Mouse (Mus musculus): ENCODE measurements around the gene Gm5941. TPM values are rescaled to one million over a fixed set of nuclear protein-coding genes. Genes with fewer than 3 reads are reported as not detected.
"Not testable (repeated sequence)": the region's sequence is repeated elsewhere in the genome, so short reads cannot be mapped to it uniquely, and the experiment has no call there.

Gene Gm5941
- polyA plus RNA-seq (2014; fragmentation: Nextera tagmentation; extraction: Ambion mirVana): not detected in 2 replicates

GRCm38 (mm10) chrX:92489649-92490048 is at the start of gene Gm5941:
Gene Gm5941 (plus strand): TSS chrX:92489949.
- 86% methylated on average over 4 of the region's 4 CpGs for WGBS
- H3K9me3 ChIP-seq (ENCODE audit: control insufficient read depth, low read length); ATAC-seq (ENCODE audit: low read depth): not testable (repeated sequence)

GRCm38 (mm10) chrX:92460496-92460895 is 29.3 kb upstream of the Gm5941 start:
- Histone ChIP-seq H3K36me3 (ENCODE audit: control insufficient read depth, insufficient read depth, low read length) (no peaks in the 10 kb centered on the region), H3K4me1 (ENCODE audit: control insufficient read depth, insufficient read depth, low read length) (no peaks in the 10 kb centered on the region), H3K27ac (ENCODE audit: low read depth, low read length) (no peak overlapping the region), H3K27me3 (ENCODE audit: control insufficient read depth, insufficient read depth, low read length) (no peaks in the 10 kb centered on the region), H3K9ac (replicated peaks; ENCODE audit: low read depth, low read length) (no peak overlapping the region), H3K4me2 (ENCODE audit: low read depth, low read length) (no peak overlapping the region), H3K9me3 (ENCODE audit: control insufficient read depth, low read length) (no peaks in the 10 kb centered on the region), H3K4me3 (ENCODE audit: low read depth, low read length) (no peak overlapping the region)
- WGBS: 33% methylated on average over 3 of the region's 3 CpGs
- ATAC-seq (ENCODE audit: low read depth): no peak

More at GRCm38 (mm10) chrX:92489649-92490048, at the start of gene Gm5941:
- not testable (repeated sequence) for H3K9ac ChIP-seq (replicated peaks; ENCODE audit: low read depth, low read length); H3K4me2 ChIP-seq (ENCODE audit: low read depth, low read length); H3K4me1 ChIP-seq (ENCODE audit: control insufficient read depth, insufficient read depth, low read length); H3K27ac ChIP-seq (ENCODE audit: low read depth, low read length); H3K4me3 ChIP-seq (ENCODE audit: low read depth, low read length); H3K27me3 ChIP-seq (ENCODE audit: control insufficient read depth, insufficient read depth, low read length); H3K36me3 ChIP-seq (ENCODE audit: control insufficient read depth, insufficient read depth, low read length)

GRCm38 (mm10) chrX:92464773-92465172 is 25.0 kb upstream of the Gm5941 start:
- no peak overlapping the region for H3K9ac ChIP-seq (replicated peaks; ENCODE audit: low read depth, low read length)
- 61% methylated on average over 4 of the region's 4 CpGs for WGBS
- H3K27me3 ChIP-seq (ENCODE audit: control insufficient read depth, insufficient read depth, low read length): no peaks in the 10 kb centered on the region
- H3K36me3 ChIP-seq (ENCODE audit: control insufficient read depth, insufficient read depth, low read length): no peaks in the 10 kb centered on the region
- H3K4me1 ChIP-seq (ENCODE audit: control insufficient read depth, insufficient read depth, low read length): no peaks in the 10 kb centered on the region
- no peaks in the 10 kb centered on the region for H3K9me3 ChIP-seq (ENCODE audit: control insufficient read depth, low read length)
- H3K27ac ChIP-seq (ENCODE audit: low read depth, low read length): no peak overlapping the region
- ATAC-seq (ENCODE audit: low read depth): no peak
- H3K4me2 ChIP-seq (ENCODE audit: low read depth, low read length): no peak overlapping the region
- no peak overlapping the region for H3K4me3 ChIP-seq (ENCODE audit: low read depth, low read length)

GRCm38 (mm10) chrX:92498254-92498653 is 8.5 kb downstream of the Gm5941 start:
- no peak overlapping the region for H3K27ac ChIP-seq (ENCODE audit: low read depth, low read length)
- WGBS: 41% methylated on average over 1 of the region's 1 CpGs

GRCm38 (mm10) chrX:92527826-92528225 is 38.1 kb downstream of the Gm5941 start:
- Histone ChIP-seq H3K36me3 (ENCODE audit: control insufficient read depth, insufficient read depth, low read length) (no peaks in the 10 kb centered on the region), H3K27ac (ENCODE audit: low read depth, low read length) (no peak overlapping the region)
- WGBS: 91% methylated on average over 1 of the region's 1 CpGs

More at GRCm38 (mm10) chrX:92498254-92498653, 8.5 kb downstream of the Gm5941 start:
- no peak for ATAC-seq (ENCODE audit: low read depth)
- Histone ChIP-seq H3K4me3 (ENCODE audit: low read depth, low read length) (no peak overlapping the region), H3K9ac (replicated peaks; ENCODE audit: low read depth, low read length) (no peak overlapping the region), H3K36me3 (ENCODE audit: control insufficient read depth, insufficient read depth, low read length) (no peaks in the 10 kb centered on the region), H3K4me1 (ENCODE audit: control insufficient read depth, insufficient read depth, low read length) (no peaks in the 10 kb centered on the region), H3K4me2 (ENCODE audit: low read depth, low read length) (no peak overlapping the region), H3K27me3 (ENCODE audit: control insufficient read depth, insufficient read depth, low read length) (no peaks in the 10 kb centered on the region), H3K9me3 (ENCODE audit: control insufficient read depth, low read length) (no peaks in the 10 kb centered on the region)

More at GRCm38 (mm10) chrX:92527826-92528225, 38.1 kb downstream of the Gm5941 start:
- Histone ChIP-seq H3K4me3 (ENCODE audit: low read depth, low read length) (no peak overlapping the region), H3K4me2 (ENCODE audit: low read depth, low read length) (no peak overlapping the region), H3K9me3 (ENCODE audit: control insufficient read depth, low read length) (no peaks in the 10 kb centered on the region), H3K4me1 (ENCODE audit: control insufficient read depth, insufficient read depth, low read length) (no peaks in the 10 kb centered on the region), H3K27me3 (ENCODE audit: control insufficient read depth, insufficient read depth, low read length) (no peaks in the 10 kb centered on the region), H3K9ac (replicated peaks; ENCODE audit: low read depth, low read length) (no peak overlapping the region)
- no peak for ATAC-seq (ENCODE audit: low read depth)

Other genes starting within 250 kb of the Gm5941 start
- not detected in 2 replicates for gene Mageb18, start 109.6 kb downstream of the Gm5941 start, polyA plus RNA-seq (2014; fragmentation: Nextera tagmentation; extraction: Ambion mirVana)

Measured in neural tube, embryonic 14.5 days (tissue).